Mouse (Mus musculus) neural tube, embryonic 15.5 days (tissue): ENCODE measurements around the gene Tpgs1. TPM values are rescaled to one million over a fixed set of nuclear protein-coding genes. Genes with fewer than 3 reads are reported as not detected.

Source experiments
- ATAC-seq: fragments of 200-750 bp; cut with Nextera tagmentation; 2 replicates; pipeline ENCODE4 v1.8.0; 2017; ENCODE audit warnings: mild to moderate bottlenecking, moderate TSS enrichment, moderate library complexity; ENCODE audit not compliant: low FRiP score
- H3K27ac ChIP-seq: fragments of 300-500 bp; sonication (generic); replicated peaks from 2 replicates; pipeline ENCODE4 v1.5.1; 2015; ENCODE audit warnings: mild to moderate bottlenecking, inconsistent platforms
- H3K27me3 ChIP-seq: fragments of 300-500 bp; sonication (generic); replicated peaks from 2 replicates; pipeline ENCODE4 v1.6.1; 2015; ENCODE audit warnings: inconsistent platforms
- H3K36me3 ChIP-seq: fragments of 300-500 bp; sonication (generic); 2 replicates; pipeline ENCODE4 v1.6.1; 2015; ENCODE audit warnings: inconsistent platforms
- H3K4me1 ChIP-seq: fragments of 300-500 bp; sonication (generic); 2 replicates; pipeline ENCODE4 v1.6.1; 2015; ENCODE audit warnings: inconsistent platforms
- H3K4me2 ChIP-seq: fragments of 300-500 bp; sonication (generic); 2 replicates; pipeline ENCODE4 v1.6.1; 2015; ENCODE audit warnings: inconsistent platforms, mild to moderate bottlenecking, moderate library complexity
- H3K4me3 ChIP-seq: fragments of 300-500 bp; sonication (generic); replicated peaks from 2 replicates; pipeline ENCODE4 v1.5.1; 2015; ENCODE audit warnings: mild to moderate bottlenecking, inconsistent platforms
- H3K9ac ChIP-seq: fragments of 300-500 bp; sonication (generic); replicated peaks from 2 replicates; pipeline ENCODE4 v1.6.1; 2015; ENCODE audit warnings: mild to moderate bottlenecking, inconsistent platforms
- H3K9me3 ChIP-seq: fragments of 300-500 bp; sonication (generic); replicated peaks from 2 replicates; pipeline ENCODE4 v1.6.1; 2016; ENCODE audit warnings: inconsistent platforms
- WGBS: fragments of 180-500 bp; shearing (Covaris S2); methylation state at CpG from one replicate; pipeline ENCODE4 v1.1.7; 2015; ENCODE audit warnings: mixed read lengths; 5-methylcytosine and 5-hydroxymethylcytosine counted together
- polyA plus RNA-seq: library from polyadenylated mRNA; unstranded; fragments of >200 nt; fragmentation: Nextera tagmentation; extraction: Ambion mirVana; gene quantifications from 2 replicates; pipeline ENCODE4 v1.2.1, GENCODE M21; 2015

Gene Tpgs1
- polyA plus RNA-seq, 1 experiment from 2014 or later: 115 TPM

- Histone ChIP-seq H3K27me3 (no peaks in the 10 kb centered on the region), H3K4me1 (peaks cover 28% of the 10 kb centered on the region), H3K9ac (peak overlapping the region; percentile 76), H3K27ac (peak overlapping the region; percentile 88; the same call in 1 of the 2 replicates), H3K36me3 (peaks cover 44% of the 10 kb centered on the region), H3K9me3 (no peaks in the 10 kb centered on the region), H3K4me3 (peak overlapping the region; percentile 81), H3K4me2 (peak overlapping the region; percentile 95)
- WGBS: 91% methylated on average over 6 of the region's 6 CpGs
- no peak for ATAC-seq
Observed at GRCm38 (mm10) chr10:79683726-79684640, 14.8 kb downstream of the Tpgs1 start.

- Histone ChIP-seq H3K36me3 (peaks cover 48% of the 10 kb centered on the region), H3K4me2 (no peak overlapping the region), H3K9ac (no peak overlapping the region), H3K27me3 (no peaks in the 10 kb centered on the region), H3K4me1 (peaks cover 28% of the 10 kb centered on the region), H3K4me3 (no peak overlapping the region), H3K9me3 (no peaks in the 10 kb centered on the region), H3K27ac (no peak overlapping the region)
- no peak for ATAC-seq
- WGBS: 97% methylated on average over 25 of the region's 25 CpGs
Observed at GRCm38 (mm10) chr10:79684770-79685600, 15.8 kb downstream of the Tpgs1 start.

- H3K36me3 ChIP-seq: peaks cover 48% of the 10 kb centered on the region
- no peaks in the 10 kb centered on the region for H3K9me3 ChIP-seq
- H3K27ac ChIP-seq: no peak overlapping the region
- WGBS: 92% methylated on average over 2 of the region's 2 CpGs
- peaks cover 21% of the 10 kb centered on the region for H3K4me1 ChIP-seq
- ATAC-seq: no peak
- no peak overlapping the region for H3K4me2 ChIP-seq
- H3K4me3 ChIP-seq: no peak overlapping the region
- no peaks in the 10 kb centered on the region for H3K27me3 ChIP-seq
- no peak overlapping the region for H3K9ac ChIP-seq
Observed at GRCm38 (mm10) chr10:79686219-79686618, 17.1 kb downstream of the Tpgs1 start.

GRCm38 (mm10) chr10:79686691-79687090, 17.5 kb downstream of the Tpgs1 start:
- H3K4me2 ChIP-seq: no peak overlapping the region
- H3K4me3 ChIP-seq: no peak overlapping the region
- no peaks in the 10 kb centered on the region for H3K27me3 ChIP-seq
- no peak overlapping the region for H3K27ac ChIP-seq
- no peaks in the 10 kb centered on the region for H3K9me3 ChIP-seq
- no peak overlapping the region for H3K9ac ChIP-seq
- H3K4me1 ChIP-seq: peaks cover 18% of the 10 kb centered on the region
- peaks cover 48% of the 10 kb centered on the region for H3K36me3 ChIP-seq
- no peak for ATAC-seq
- 91% methylated on average over 1 of the region's 1 CpGs for WGBS

GRCm38 (mm10) chr10:79687513-79687912, 18.3 kb downstream of the Tpgs1 start:
- WGBS: 97% methylated on average over 6 of the region's 6 CpGs
- Histone ChIP-seq H3K9ac (no peak overlapping the region), H3K36me3 (peaks cover 48% of the 10 kb centered on the region)

GRCm38 (mm10) chr10:79688720-79689119, 19.6 kb downstream of the Tpgs1 start, which contains the start of gene Gzmm:
Gzmm (plus strand) TSS chr10:79689020.
- H3K36me3 ChIP-seq: peaks cover 48% of the 10 kb centered on the region
- ATAC-seq: no peak
- peaks cover 7% of the 10 kb centered on the region for H3K4me1 ChIP-seq
- no peak within 1 kb of the TSS for H3K27ac ChIP-seq
- H3K9me3 ChIP-seq: no peaks in the 10 kb centered on the region
- WGBS: 79% methylated on average over 4 of the region's 4 CpGs
- H3K4me2 ChIP-seq: no peak within 1 kb of the TSS
- H3K4me3 ChIP-seq: no peak within 1 kb of the TSS
- no peaks in the 10 kb centered on the region for H3K27me3 ChIP-seq
- H3K9ac ChIP-seq: no peak within 1 kb of the TSS

More at GRCm38 (mm10) chr10:79687513-79687912, 18.3 kb downstream of the Tpgs1 start:
- Histone ChIP-seq H3K9me3 (no peaks in the 10 kb centered on the region), H3K4me1 (peaks cover 18% of the 10 kb centered on the region), H3K4me3 (no peak overlapping the region), H3K4me2 (no peak overlapping the region), H3K27ac (no peak overlapping the region), H3K27me3 (no peaks in the 10 kb centered on the region)
- ATAC-seq: no peak

GRCm38 (mm10) chr10:79689178-79689577, 20.0 kb downstream of the Tpgs1 start:
- no peak for ATAC-seq
- H3K9me3 ChIP-seq: no peaks in the 10 kb centered on the region
- 94% methylated on average over 3 of the region's 3 CpGs for WGBS
- H3K4me2 ChIP-seq: no peak overlapping the region
- no peak overlapping the region for H3K27ac ChIP-seq
- H3K4me1 ChIP-seq: peaks cover 2% of the 10 kb centered on the region
- no peak overlapping the region for H3K4me3 ChIP-seq
- H3K9ac ChIP-seq: no peak overlapping the region
- H3K36me3 ChIP-seq: peaks cover 48% of the 10 kb centered on the region
- no peaks in the 10 kb centered on the region for H3K27me3 ChIP-seq

- no peak for ATAC-seq
- no peak overlapping the region for H3K9ac ChIP-seq
- H3K4me1 ChIP-seq: peaks cover 15% of the 10 kb centered on the region; the same call in 1 of the 2 replicates
- H3K27ac ChIP-seq: no peak overlapping the region
- peaks cover 24% of the 10 kb centered on the region for H3K36me3 ChIP-seq
- WGBS: 95% methylated on average over 2 of the region's 2 CpGs
- H3K4me2 ChIP-seq: no peak overlapping the region
- H3K4me3 ChIP-seq: no peak overlapping the region
- H3K9me3 ChIP-seq: no peaks in the 10 kb centered on the region
- H3K27me3 ChIP-seq: no peaks in the 10 kb centered on the region
Observed at GRCm38 (mm10) chr10:79691986-79692548, 22.9 kb downstream of the Tpgs1 start.

GRCm38 (mm10) chr10:79693580-79694378, 24.6 kb downstream of the Tpgs1 start:
- 77% methylated on average over 12 of the region's 12 CpGs for WGBS
- no peak overlapping the region for H3K9ac ChIP-seq
- no peaks in the 10 kb centered on the region for H3K9me3 ChIP-seq

GRCm38 (mm10) chr10:79694379-79694655, 25.1 kb downstream of the Tpgs1 start:
- no peak overlapping the region for H3K4me2 ChIP-seq
- no peak for ATAC-seq
- no peaks in the 10 kb centered on the region for H3K27me3 ChIP-seq
- H3K27ac ChIP-seq: no peak overlapping the region
- H3K36me3 ChIP-seq: peaks cover 1% of the 10 kb centered on the region; the same call in 1 of the 2 replicates
- H3K4me3 ChIP-seq: no peak overlapping the region
- H3K9me3 ChIP-seq: no peaks in the 10 kb centered on the region
- 86% methylated on average over 6 of the region's 6 CpGs for WGBS
- H3K9ac ChIP-seq: no peak overlapping the region
- H3K4me1 ChIP-seq: peaks cover 15% of the 10 kb centered on the region; the same call in 1 of the 2 replicates

More at GRCm38 (mm10) chr10:79693580-79694378, 24.6 kb downstream of the Tpgs1 start:
- H3K36me3 ChIP-seq: peaks cover 7% of the 10 kb centered on the region
- H3K4me2 ChIP-seq: no peak overlapping the region
- H3K4me3 ChIP-seq: no peak overlapping the region
- H3K4me1 ChIP-seq: peaks cover 15% of the 10 kb centered on the region; the same call in 1 of the 2 replicates
- no peak overlapping the region for H3K27ac ChIP-seq
- no peak for ATAC-seq
- H3K27me3 ChIP-seq: no peaks in the 10 kb centered on the region
